Mouse (Mus musculus) kidney, postnatal 4 days (tissue): ENCODE measurements at regions not wholly inside any gene's neighbourhood (a gene's known extent, or its start where the extent isn't known, plus 50 kb on each side); places are given as distances from the start of the nearest gene placed in this dataset.

Source experiments
- DNase-seq, 2 experiments: peaks; one replicate each; pipeline ENCODE4 v3.0.0; 2021; ENCODE audit warnings: mixed read lengths in 2 of 2

DNA sequence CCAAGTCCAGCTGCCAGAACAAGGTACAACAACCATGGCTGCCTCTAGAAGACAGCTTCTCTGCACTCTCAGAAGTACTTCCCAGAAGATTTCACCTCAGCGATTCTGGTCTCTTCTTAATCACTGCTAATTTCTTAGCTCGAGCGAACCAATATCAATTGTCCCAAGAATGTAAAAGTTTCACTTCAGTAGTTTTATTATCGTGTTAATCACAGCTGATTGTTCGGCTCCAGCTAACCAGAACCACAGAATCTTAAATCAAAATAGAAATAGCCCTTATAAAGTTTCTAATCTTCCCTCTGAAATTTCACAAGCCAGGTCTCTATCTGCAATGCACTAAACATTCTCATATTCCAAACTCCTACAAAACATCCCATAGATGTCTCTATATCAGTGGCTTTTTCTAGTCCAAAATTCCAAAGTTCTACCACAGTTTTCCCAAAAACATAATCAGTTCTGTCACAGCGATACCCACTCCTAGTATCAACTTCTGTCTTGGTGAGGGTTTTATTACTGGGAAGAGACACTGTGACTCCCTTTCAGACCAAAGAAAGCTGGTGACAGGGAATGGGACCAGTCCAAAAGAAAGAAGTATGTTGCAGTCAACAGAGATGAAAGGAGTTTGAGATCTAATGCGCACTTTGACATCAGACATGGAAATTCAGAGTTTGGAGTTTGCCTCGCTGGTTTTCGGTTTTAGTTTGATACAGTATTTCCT lies 130.2 kb downstream of the Gm10283 start:
- DNase-seq = no peak

DNA sequence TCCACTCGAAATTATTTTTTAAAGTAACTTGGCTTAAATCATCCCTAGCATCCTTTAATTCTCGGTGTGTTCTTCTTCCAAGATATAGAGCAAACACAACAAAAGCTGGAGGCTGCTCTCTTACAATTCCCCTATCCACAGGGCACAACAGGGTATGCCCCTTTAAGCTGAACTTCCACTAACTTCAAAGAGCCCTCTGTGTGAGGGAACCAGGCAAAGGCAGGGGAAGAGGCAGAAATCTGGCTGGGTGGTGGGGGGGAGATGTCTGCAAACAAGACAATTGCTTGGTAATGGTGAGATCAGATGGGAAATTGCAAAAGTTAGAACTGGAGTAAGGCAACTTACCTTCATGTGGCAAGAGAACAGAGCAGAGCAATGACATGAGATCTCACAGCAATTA lies 154.7 kb downstream of the Gm10283 start:
- no peak for DNase-seq

DNA sequence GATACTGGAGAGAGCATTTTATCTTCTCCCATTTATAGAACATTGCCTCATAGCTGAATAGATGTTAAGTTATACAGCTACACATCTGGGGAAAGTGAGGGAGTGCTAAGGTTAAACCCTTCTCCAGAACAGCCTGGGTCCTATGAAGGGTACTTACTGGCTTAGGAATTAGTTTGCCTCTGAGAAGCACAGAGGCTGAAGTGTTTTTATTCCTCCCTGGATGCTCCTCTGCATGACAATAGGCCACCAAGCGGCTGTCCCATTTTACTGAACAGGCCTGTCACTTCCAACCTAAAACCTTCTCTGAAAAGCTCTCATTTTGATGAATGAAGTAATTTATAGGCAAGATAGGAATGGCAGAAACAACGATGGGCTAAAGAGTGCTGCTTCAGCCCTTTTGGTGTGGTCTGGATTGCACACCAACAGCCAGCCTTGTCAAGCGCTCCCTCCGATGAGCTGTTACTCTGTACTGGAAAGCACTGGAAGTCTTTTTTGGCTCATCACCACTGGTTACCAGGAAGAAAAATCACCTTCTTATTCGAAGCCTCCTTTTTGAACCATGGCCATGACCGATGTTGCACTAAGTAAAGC lies 157.1 kb downstream of the Gm10283 start:
- no peak for DNase-seq

DNA sequence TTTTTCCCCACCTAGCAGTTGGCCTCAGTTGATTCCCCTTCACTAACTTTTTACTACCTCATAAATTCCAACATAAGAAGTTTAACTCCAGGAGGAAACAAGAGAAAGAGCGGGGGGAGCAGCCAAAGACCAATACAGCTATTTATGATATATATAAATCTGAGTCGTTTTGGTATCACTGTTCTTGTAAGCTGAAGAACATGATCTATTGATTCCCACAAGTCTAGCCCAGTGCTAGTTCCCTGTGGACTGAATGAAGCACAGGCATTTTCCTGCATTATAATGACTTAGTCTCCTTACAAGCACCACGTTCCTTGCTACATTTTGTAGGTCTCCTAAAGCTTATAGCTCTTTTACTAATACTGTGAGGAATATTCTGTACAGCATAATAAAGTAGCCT lies 187.5 kb downstream of the Gm10283 start:
- DNase-seq = no peak

DNA sequence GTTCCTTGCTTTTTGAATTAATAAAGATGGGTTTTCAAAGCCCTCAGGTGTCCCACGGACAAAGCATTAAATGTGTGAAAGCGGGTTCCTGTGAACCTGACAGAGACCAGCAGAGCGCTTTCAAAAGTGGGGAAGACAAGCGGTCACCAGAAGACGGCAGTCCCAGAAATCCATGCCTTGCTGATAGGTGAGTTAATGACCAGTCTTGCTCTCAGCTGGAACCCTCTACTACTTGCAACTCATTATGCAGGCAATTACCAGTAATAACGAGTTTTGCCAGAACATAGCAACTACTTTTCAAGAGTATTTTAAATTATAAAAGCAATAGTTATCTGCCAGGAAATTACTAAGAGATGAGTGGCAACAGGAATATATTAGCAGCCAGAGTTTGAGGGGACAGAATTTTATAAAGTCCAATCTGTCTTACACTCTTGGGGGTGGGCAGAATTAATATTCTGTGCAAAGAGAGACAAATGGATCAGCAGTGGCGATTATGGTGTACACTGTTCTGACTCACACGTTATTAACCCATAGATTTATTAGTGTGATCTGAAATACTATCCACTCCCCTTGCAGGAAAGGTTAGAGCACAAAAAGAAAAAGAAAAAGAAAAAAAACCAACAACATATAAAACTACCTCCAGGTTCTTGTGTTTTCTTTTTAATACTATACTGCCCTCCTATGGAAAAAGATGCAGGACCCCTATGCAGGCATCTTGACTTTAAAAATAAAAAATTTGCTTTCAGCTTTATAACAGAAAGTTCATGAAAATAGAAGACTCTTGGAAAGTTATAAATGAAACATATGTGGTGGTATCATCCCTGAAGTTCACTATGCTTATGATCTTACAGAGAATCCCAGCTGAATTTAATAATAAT lies 188.8 kb downstream of the Gm10283 start:
- DNase-seq = no peak

DNA sequence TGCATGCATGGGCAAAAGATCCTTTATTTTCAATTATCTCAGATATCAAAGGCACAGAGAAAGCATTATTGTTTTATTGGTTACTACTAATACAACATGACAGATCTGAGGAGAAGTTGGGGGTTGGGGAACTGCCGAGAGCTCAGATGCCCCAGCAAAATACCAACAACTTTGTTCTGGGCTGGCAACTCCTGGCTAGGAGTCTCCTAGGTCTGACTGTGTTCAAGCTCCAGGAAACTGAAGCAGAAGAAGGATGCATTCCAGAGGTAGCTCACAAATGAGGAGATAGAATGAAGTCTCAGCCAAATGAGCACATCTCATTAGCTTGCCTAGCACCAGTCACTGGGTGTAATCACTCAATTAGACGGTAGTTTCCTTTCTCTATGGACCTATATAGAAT lies 192.9 kb downstream of the Gm10283 start:
- DNase-seq = no peak

DNA sequence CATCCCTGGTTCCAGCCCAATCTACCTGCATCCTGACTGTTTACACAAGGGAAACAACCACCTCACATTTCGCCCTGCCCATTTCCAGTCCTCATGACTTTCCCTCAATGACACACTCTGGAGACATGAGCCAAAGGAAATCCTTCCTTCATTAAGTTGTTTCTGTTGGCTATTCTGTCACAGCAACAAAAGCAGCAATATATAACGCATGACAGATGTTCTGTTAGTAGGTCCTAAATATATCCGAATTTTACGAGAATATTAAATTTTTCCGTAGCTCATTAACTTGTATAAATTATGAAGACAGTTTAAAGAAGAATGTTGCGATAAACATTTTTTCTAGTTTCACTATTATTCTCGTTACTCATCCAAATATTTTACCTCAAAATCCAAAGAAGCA lies 201.7 kb downstream of the Gm10283 start:
- peak; percentile 2 to 6 for DNase-seq

DNA sequence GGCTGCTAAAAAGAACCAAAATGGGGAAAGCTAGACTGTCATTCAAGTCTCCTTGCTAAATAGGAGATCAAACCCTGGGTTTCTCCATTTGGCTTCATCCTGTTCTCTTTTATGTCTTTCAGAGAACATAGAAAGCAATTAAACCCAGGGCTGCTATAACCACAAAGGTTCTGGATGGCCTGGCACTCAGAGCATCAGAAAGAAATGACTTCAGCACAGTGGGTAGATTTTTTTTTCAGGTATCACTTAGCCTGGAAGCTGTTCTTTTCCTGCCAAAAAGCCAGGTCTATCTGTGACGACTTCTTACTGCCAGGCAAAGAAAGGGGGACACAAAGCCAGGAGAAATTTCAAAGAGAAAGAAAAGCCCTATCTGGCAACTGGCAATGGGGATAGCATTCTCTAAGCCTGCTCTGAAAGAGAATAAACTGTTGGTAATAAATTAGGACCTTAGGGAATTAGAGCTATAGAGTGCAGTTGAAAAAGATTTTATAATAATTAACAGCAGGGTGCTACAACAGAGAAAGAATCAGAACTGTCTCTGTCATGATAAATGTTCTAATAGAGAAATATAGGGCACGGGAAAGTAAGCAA lies 225.7 kb downstream of the Gm10283 start:
- no peak for DNase-seq

DNA sequence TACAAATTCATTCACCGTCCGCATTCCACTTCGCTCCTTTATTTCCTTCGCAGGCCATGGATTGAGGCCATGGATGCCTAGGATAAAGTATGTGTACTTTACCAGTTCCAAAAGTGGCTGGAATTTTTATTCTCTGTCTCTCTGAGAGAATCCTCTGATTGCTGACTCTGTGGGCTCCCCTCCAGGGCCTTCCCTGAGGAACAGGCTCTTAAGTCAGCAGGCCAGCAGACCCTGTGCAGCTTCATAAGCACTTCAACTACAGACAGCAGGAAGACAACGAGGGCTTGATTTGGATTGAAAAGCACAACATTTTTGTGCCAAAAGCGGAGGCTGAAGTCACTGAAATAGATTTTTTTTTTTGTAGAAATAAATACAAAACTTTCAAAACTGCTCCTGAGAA lies 252.7 kb downstream of the Gm10283 start:
- no peak for DNase-seq

DNA sequence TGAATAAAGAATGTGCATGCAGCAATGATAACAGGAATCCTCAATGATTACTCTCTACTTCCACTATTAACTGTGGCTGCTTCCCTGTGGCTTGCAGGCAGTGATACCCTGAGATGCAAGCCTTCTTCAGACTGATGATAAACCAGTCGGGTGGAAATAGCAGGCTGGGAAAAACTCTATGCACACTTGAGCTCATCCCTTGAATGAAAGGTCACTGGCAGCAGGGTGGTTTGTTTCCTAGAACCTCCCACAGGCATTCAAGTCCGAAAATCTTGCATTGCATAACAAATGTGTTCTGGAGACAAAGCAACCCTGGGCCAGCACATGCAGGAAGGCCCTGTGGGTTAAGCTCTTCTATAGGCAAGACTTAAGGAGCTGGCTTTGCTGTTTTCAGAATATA lies 253.3 kb downstream of the Gm10283 start:
- no peak for DNase-seq

DNA sequence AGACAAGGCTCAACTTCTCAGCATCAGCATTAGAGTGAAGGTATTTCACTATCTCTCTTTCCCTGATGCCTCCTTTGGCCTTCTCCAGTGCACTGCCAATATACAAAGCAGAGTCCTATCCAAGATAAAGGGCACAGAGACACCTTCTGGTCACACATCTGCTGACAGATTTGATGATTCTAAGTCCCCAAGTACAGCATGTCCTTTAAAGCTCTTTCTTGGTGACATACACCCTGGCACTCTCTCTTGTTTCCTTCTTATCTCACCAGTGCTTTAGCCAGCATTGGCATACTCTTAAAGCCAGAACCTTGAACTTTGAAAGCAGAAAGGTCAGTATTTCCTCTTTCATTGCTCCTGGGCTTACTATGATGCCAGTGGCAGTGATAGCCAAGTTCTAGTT lies 255.4 kb downstream of the Gm10283 start:
- no peak for DNase-seq

DNA sequence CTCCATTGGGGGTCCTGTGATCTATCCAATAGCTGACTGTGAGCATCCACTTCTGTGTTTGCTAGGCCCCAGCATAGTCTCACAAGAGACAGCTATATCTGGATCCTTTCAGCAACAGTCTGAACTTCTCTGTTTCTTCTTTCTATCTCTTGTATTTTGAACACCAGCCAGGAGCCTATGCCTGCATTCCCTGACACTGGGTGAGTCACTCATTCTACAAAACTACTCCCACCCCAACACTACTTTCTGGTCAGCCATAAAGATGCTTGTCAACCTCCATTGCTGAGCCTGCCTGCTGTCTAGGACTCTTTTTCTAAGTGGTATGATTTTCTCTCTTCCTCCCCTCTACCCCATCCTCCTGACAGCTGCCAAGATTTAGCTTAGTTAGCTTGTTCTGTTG lies 261.6 kb downstream of the Gm10283 start:
- DNase-seq = no peak

DNA sequence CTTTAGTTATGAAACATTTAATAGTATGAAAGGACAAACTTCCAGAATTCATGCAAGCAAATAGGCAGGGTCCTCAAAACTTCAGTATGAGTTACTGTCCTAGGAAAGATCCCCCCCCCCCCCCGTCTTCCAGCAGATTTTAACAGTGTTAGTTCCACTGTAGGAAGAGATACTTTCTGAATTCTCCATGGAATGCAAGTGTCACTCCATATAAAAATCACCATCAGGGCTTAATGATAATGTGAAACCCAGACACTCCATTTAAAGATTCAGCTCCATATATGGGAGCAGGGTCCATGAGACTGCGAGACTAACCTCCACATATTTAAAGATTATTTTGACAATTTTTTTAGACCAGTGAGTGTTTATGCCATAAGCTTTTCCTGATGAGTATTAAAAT lies 282.1 kb downstream of the Gm10283 start:
- DNase-seq = no peak

DNA sequence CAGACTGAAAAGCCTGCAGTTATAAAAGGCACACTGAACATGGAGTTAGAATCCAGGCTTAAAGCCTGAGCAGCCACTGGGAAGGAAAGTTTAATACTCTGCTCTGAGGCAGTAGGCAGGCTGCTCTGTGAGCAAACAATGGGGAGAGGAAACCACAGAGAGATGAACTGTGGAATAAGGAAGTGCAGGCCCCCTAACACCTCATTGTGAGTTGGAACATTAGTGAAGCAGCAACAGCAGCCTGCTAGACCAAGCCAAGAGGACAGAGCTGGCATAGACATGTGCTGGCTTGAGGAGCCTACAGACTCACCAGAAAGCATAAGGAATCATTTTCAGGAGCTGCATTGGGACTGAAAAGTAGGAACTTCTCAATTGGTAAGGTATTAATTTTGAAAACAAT lies 307.4 kb downstream of the Gm10283 start:
- DNase-seq = no peak

DNA sequence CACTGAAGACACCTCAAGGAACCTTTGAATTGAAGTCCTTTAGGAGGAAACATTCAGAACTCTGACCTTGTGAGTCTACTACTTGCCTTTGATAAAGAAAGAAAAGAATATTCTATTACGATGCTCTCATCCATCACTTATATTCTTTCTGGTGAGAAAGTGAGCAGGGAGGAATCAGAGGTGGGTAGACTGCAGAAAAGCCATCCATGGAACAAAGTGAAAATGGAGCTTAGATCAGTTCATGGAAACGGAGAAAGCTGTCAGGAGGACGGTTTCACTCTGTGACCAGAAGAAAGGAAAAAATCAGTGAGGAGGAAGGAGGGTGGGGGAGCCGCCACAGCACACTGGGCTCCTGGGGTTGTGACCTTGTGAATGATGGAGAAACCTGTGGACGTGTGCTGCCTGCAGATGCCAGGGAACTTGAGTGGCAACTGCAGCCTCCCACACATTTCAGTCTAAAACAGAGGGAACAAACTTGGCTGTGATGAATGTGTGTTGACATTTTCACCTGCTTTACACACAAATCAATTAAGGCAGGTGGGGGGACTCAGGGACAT lies 335.2 kb downstream of the Gm10283 start:
- DNase-seq = no peak
